Mouse (Mus musculus): ENCODE results near the gene Ptov1. TPM values are rescaled to one million over a fixed set of nuclear protein-coding genes. Genes with fewer than 3 reads are reported as not detected.

Ptov1 gene
- polyA plus RNA-seq, 1 experiment: 141 TPM

- Histone ChIP-seq H3K36me3 (ENCODE audit: control insufficient read depth, insufficient read depth, low read length) (no peaks in the 10 kb centered on the region), H3K4me1 (ENCODE audit: control insufficient read depth, insufficient read depth, insufficient read length, low read length) (peaks cover 16% of the 10 kb centered on the region), H3K4me3 (ENCODE audit: low read depth, low read length) (peak overlapping the region; percentile 86), H3K27me3 (ENCODE audit: control insufficient read depth, insufficient read depth, low read length) (no peaks in the 10 kb centered on the region), H3K27ac (ENCODE audit: insufficient read depth, low read depth, low read length) (peak overlapping the region; percentile 97)
- 12% methylated on average over 26 of the region's 26 CpGs for WGBS
- no peak for TF ChIP-seq CTCF (IDR thresholded peaks at IDR 0.05; ENCODE audit: extremely low read depth, insufficient read length, insufficient replicate concordance, low read depth, low read length)
- no peak for TF ChIP-seq POLR2A (IDR thresholded peaks at IDR 0.05; ENCODE audit: low read depth, low read length)
These were observed 15.8 kb downstream of the Ptov1 start for GRCm38 (mm10) chr7:44853596-44854355.

- Histone ChIP-seq H3K36me3 (ENCODE audit: control insufficient read depth, insufficient read depth, low read length) (no peaks in the 10 kb centered on the region), H3K4me1 (ENCODE audit: control insufficient read depth, insufficient read depth, insufficient read length, low read length) (peaks cover 16% of the 10 kb centered on the region), H3K4me3 (ENCODE audit: low read depth, low read length) (no peak overlapping the region), H3K27ac (ENCODE audit: insufficient read depth, low read depth, low read length) (no peak overlapping the region), H3K27me3 (ENCODE audit: control insufficient read depth, insufficient read depth, low read length) (no peaks in the 10 kb centered on the region)
- WGBS: 91% methylated on average over 2 of the region's 2 CpGs
- no peak for TF ChIP-seq CTCF (IDR thresholded peaks at IDR 0.05; ENCODE audit: extremely low read depth, insufficient read length, insufficient replicate concordance, low read depth, low read length)
- TF ChIP-seq POLR2A (IDR thresholded peaks at IDR 0.05; ENCODE audit: low read depth, low read length): no peak
These were observed 16.5 kb downstream of the Ptov1 start for GRCm38 (mm10) chr7:44853065-44853464.

GRCm38 (mm10) chr7:44852259-44853027, 17.1 kb downstream of the Ptov1 start:
- H3K4me1 ChIP-seq (ENCODE audit: control insufficient read depth, insufficient read depth, insufficient read length, low read length): peaks cover 19% of the 10 kb centered on the region
- 90% methylated on average over 36 of the region's 36 CpGs for WGBS
- no peak for TF ChIP-seq POLR2A (IDR thresholded peaks at IDR 0.05; ENCODE audit: low read depth, low read length)
- no peak for TF ChIP-seq CTCF (IDR thresholded peaks at IDR 0.05; ENCODE audit: extremely low read depth, insufficient read length, insufficient replicate concordance, low read depth, low read length)
- no peaks in the 10 kb centered on the region for H3K36me3 ChIP-seq (ENCODE audit: control insufficient read depth, insufficient read depth, low read length)
- H3K27ac ChIP-seq (ENCODE audit: insufficient read depth, low read depth, low read length): no peak overlapping the region
- H3K27me3 ChIP-seq (ENCODE audit: control insufficient read depth, insufficient read depth, low read length): no peaks in the 10 kb centered on the region
- H3K4me3 ChIP-seq (ENCODE audit: low read depth, low read length): no peak overlapping the region

GRCm38 (mm10) chr7:44851625-44852234, 17.9 kb downstream of the Ptov1 start:
- peaks cover under 1% of the 10 kb centered on the region; the same call in 1 of the 2 replicates for H3K36me3 ChIP-seq (ENCODE audit: control insufficient read depth, insufficient read depth, low read length)
- H3K4me1 ChIP-seq (ENCODE audit: control insufficient read depth, insufficient read depth, insufficient read length, low read length): peaks cover 19% of the 10 kb centered on the region
- H3K27ac ChIP-seq (ENCODE audit: insufficient read depth, low read depth, low read length): no peak overlapping the region
- TF ChIP-seq CTCF (IDR thresholded peaks at IDR 0.05; ENCODE audit: extremely low read depth, insufficient read length, insufficient replicate concordance, low read depth, low read length): no peak
- TF ChIP-seq POLR2A (IDR thresholded peaks at IDR 0.05; ENCODE audit: low read depth, low read length): no peak
- H3K4me3 ChIP-seq (ENCODE audit: low read depth, low read length): no peak overlapping the region
- WGBS: 86% methylated on average over 12 of the region's 12 CpGs
- H3K27me3 ChIP-seq (ENCODE audit: control insufficient read depth, insufficient read depth, low read length): no peaks in the 10 kb centered on the region

GRCm38 (mm10) chr7:44850789-44851624, 18.6 kb downstream of the Ptov1 start:
- Histone ChIP-seq H3K27ac (ENCODE audit: insufficient read depth, low read depth, low read length) (peak overlapping the region; percentile 67; the same call in 1 of the 2 replicates), H3K27me3 (ENCODE audit: control insufficient read depth, insufficient read depth, low read length) (no peaks in the 10 kb centered on the region), H3K36me3 (ENCODE audit: control insufficient read depth, insufficient read depth, low read length) (peaks cover 7% of the 10 kb centered on the region), H3K4me1 (ENCODE audit: control insufficient read depth, insufficient read depth, insufficient read length, low read length) (peaks cover 16% of the 10 kb centered on the region), H3K4me3 (ENCODE audit: low read depth, low read length) (peak overlapping the region; percentile 80)
- 64% methylated on average over 8 of the region's 8 CpGs for WGBS
- TF ChIP-seq CTCF (IDR thresholded peaks at IDR 0.05; ENCODE audit: extremely low read depth, insufficient read length, insufficient replicate concordance, low read depth, low read length) (no peak), POLR2A (IDR thresholded peaks at IDR 0.05; ENCODE audit: low read depth, low read length) (no peak)

GRCm38 (mm10) chr7:44850146-44850545, 19.4 kb downstream of the Ptov1 start:
- Histone ChIP-seq H3K4me1 (ENCODE audit: control insufficient read depth, insufficient read depth, insufficient read length, low read length) (peaks cover 14% of the 10 kb centered on the region), H3K4me3 (ENCODE audit: low read depth, low read length) (peak overlapping the region; percentile 80), H3K36me3 (ENCODE audit: control insufficient read depth, insufficient read depth, low read length) (peaks cover 16% of the 10 kb centered on the region), H3K27ac (ENCODE audit: insufficient read depth, low read depth, low read length) (peak overlapping the region; percentile 91), H3K27me3 (ENCODE audit: control insufficient read depth, insufficient read depth, low read length) (no peaks in the 10 kb centered on the region)
- under 1% methylated on average over 33 of the region's 33 CpGs for WGBS
- no peak for TF ChIP-seq CTCF (IDR thresholded peaks at IDR 0.05; ENCODE audit: extremely low read depth, insufficient read length, insufficient replicate concordance, low read depth, low read length)
- no peak; the same call in 1 of the 2 replicates for TF ChIP-seq POLR2A (IDR thresholded peaks at IDR 0.05; ENCODE audit: low read depth, low read length)
